Mouse (Mus musculus): ENCODE data around the gene Slc2a2. TPM values are rescaled to one million over a fixed set of nuclear protein-coding genes. Genes with fewer than 3 reads are reported as not detected.

Slc2a2 gene
- polyA plus RNA-seq, 1 experiment = not detected

- no peak for TF ChIP-seq EP300 (IDR thresholded peaks at IDR 0.05; ENCODE audit: insufficient read depth, low read depth, low read length)
- TF ChIP-seq CTCF (IDR thresholded peaks at IDR 0.05; ENCODE audit: low read depth, low read length) = no peak
- no peak for TF ChIP-seq POLR2A (IDR thresholded peaks at IDR 0.05; ENCODE audit: insufficient read depth, low read length)
- Histone ChIP-seq H3K4me1 (ENCODE audit: control insufficient read depth, insufficient read depth, low read length) (no peaks in the 10 kb centered on the region), H3K9ac (ENCODE audit: low read depth, poor library complexity, severe bottlenecking) (no peak overlapping the region)
Observed at GRCm38 (mm10) chr3:28775361-28775760, 77.7 kb downstream of the Slc2a2 start.

GRCm38 (mm10) chr3:28775958-28776357, 78.3 kb downstream of the Slc2a2 start:
- no peak overlapping the region for H3K27ac ChIP-seq (ENCODE audit: insufficient read depth, low read length)
- TF ChIP-seq CTCF (IDR thresholded peaks at IDR 0.05; ENCODE audit: low read depth, low read length) = no peak
- TF ChIP-seq POLR2A (IDR thresholded peaks at IDR 0.05; ENCODE audit: insufficient read depth, low read length) = no peak
- TF ChIP-seq EP300 (IDR thresholded peaks at IDR 0.05; ENCODE audit: insufficient read depth, low read depth, low read length) = no peak

More at GRCm38 (mm10) chr3:28775361-28775760, 77.7 kb downstream of the Slc2a2 start:
- Histone ChIP-seq H3K36me3 (ENCODE audit: control insufficient read depth, insufficient read depth, low read length, poor library complexity, severe bottlenecking) (no peaks in the 10 kb centered on the region), H3K9me3 (replicated peaks; ENCODE audit: control insufficient read depth, insufficient read depth, low read length, poor library complexity, severe bottlenecking) (no peaks in the 10 kb centered on the region; the same call in 1 of the 2 replicates), H3K27ac (ENCODE audit: insufficient read depth, low read length) (no peak overlapping the region), H3K4me3 (ENCODE audit: low read depth, low read length) (no peak overlapping the region), H3K27me3 (ENCODE audit: control insufficient read depth, insufficient read depth, low read length, poor library complexity, severe bottlenecking) (no peaks in the 10 kb centered on the region)

GRCm38 (mm10) chr3:28776491-28776890, 78.8 kb downstream of the Slc2a2 start:
- no peaks in the 10 kb centered on the region; the same call in 1 of the 2 replicates for H3K9me3 ChIP-seq (replicated peaks; ENCODE audit: control insufficient read depth, insufficient read depth, low read length, poor library complexity, severe bottlenecking)
- H3K4me3 ChIP-seq (ENCODE audit: low read depth, low read length) = no peak overlapping the region
- H3K27ac ChIP-seq (ENCODE audit: insufficient read depth, low read length) = no peak overlapping the region
- TF ChIP-seq EP300 (IDR thresholded peaks at IDR 0.05; ENCODE audit: insufficient read depth, low read depth, low read length) = no peak
- no peak for TF ChIP-seq CTCF (IDR thresholded peaks at IDR 0.05; ENCODE audit: low read depth, low read length)
- no peak for TF ChIP-seq POLR2A (IDR thresholded peaks at IDR 0.05; ENCODE audit: insufficient read depth, low read length)
- no peaks in the 10 kb centered on the region; the same call in 1 of the 2 replicates for H3K27me3 ChIP-seq (ENCODE audit: control insufficient read depth, insufficient read depth, low read length, poor library complexity, severe bottlenecking)
- H3K36me3 ChIP-seq (ENCODE audit: control insufficient read depth, insufficient read depth, low read length, poor library complexity, severe bottlenecking) = no peaks in the 10 kb centered on the region
- no peaks in the 10 kb centered on the region for H3K4me1 ChIP-seq (ENCODE audit: control insufficient read depth, insufficient read depth, low read length)
- no peak overlapping the region for H3K9ac ChIP-seq (ENCODE audit: low read depth, poor library complexity, severe bottlenecking)

More at GRCm38 (mm10) chr3:28775958-28776357, 78.3 kb downstream of the Slc2a2 start:
- no peaks in the 10 kb centered on the region for H3K4me1 ChIP-seq (ENCODE audit: control insufficient read depth, insufficient read depth, low read length)
- H3K9me3 ChIP-seq (replicated peaks; ENCODE audit: control insufficient read depth, insufficient read depth, low read length, poor library complexity, severe bottlenecking) = no peaks in the 10 kb centered on the region; the same call in 1 of the 2 replicates
- H3K9ac ChIP-seq (ENCODE audit: low read depth, poor library complexity, severe bottlenecking) = no peak overlapping the region
- no peaks in the 10 kb centered on the region for H3K27me3 ChIP-seq (ENCODE audit: control insufficient read depth, insufficient read depth, low read length, poor library complexity, severe bottlenecking)
- H3K36me3 ChIP-seq (ENCODE audit: control insufficient read depth, insufficient read depth, low read length, poor library complexity, severe bottlenecking) = no peaks in the 10 kb centered on the region
- no peak overlapping the region for H3K4me3 ChIP-seq (ENCODE audit: low read depth, low read length)

- H3K4me3 ChIP-seq (ENCODE audit: low read depth, low read length) = no peak overlapping the region
- no peaks in the 10 kb centered on the region for H3K36me3 ChIP-seq (ENCODE audit: control insufficient read depth, insufficient read depth, low read length, poor library complexity, severe bottlenecking)
- H3K27me3 ChIP-seq (ENCODE audit: control insufficient read depth, insufficient read depth, low read length, poor library complexity, severe bottlenecking) = no peaks in the 10 kb centered on the region; the same call in 1 of the 2 replicates
- no peaks in the 10 kb centered on the region; the same call in 1 of the 2 replicates for H3K9me3 ChIP-seq (replicated peaks; ENCODE audit: control insufficient read depth, insufficient read depth, low read length, poor library complexity, severe bottlenecking)
- no peak for TF ChIP-seq POLR2A (IDR thresholded peaks at IDR 0.05; ENCODE audit: insufficient read depth, low read length)
- H3K9ac ChIP-seq (ENCODE audit: low read depth, poor library complexity, severe bottlenecking) = no peak overlapping the region
- H3K27ac ChIP-seq (ENCODE audit: insufficient read depth, low read length) = no peak overlapping the region
- H3K4me1 ChIP-seq (ENCODE audit: control insufficient read depth, insufficient read depth, low read length) = no peaks in the 10 kb centered on the region
Observed at GRCm38 (mm10) chr3:28780511-28780910, 82.8 kb downstream of the Slc2a2 start.

Other genes with a start within 250 kb of the Slc2a2 start
- 13.0 and 14.8 TPM in 2 replicates for gene Eif5a2, start 83.4 kb downstream of the Slc2a2 start, polyA plus RNA-seq (2011; ENCODE audit: insufficient read depth, insufficient read length, low read depth, missing spikeins)
- 625 and 678 TPM in 2 replicates for gene Rpl22l1, start 107.5 kb downstream of the Slc2a2 start, polyA plus RNA-seq (2011; ENCODE audit: insufficient read depth, insufficient read length, low read depth, missing spikeins)
- not detected in 2 replicates for gene Gm1527, start 194.7 kb downstream of the Slc2a2 start, polyA plus RNA-seq (2011; ENCODE audit: insufficient read depth, insufficient read length, low read depth, missing spikeins)